Mouse (Mus musculus): ENCODE measurements at regions not wholly inside any gene's neighbourhood (a gene's known extent, or its start where the extent isn't known, plus 50 kb on each side); places are given as distances from the start of the nearest gene placed in this dataset.
A peak's percentile ranks its signal among the peaks of the same experiment; 100 is the strongest.

GRCm38 (mm10) chr8:35237279-35237678 is 528.3 kb upstream of the Gm19410 start:
- DNase-seq (ENCODE audit: low read depth): no peak

- no peak for DNase-seq (ENCODE audit: low read depth)
Observed at GRCm38 (mm10) chr8:35240884-35241283, 524.7 kb upstream of the Gm19410 start.

- DNase-seq (ENCODE audit: low read depth): no peak
Observed at GRCm38 (mm10) chr8:35243555-35243954, 522.0 kb upstream of the Gm19410 start.

DNA sequence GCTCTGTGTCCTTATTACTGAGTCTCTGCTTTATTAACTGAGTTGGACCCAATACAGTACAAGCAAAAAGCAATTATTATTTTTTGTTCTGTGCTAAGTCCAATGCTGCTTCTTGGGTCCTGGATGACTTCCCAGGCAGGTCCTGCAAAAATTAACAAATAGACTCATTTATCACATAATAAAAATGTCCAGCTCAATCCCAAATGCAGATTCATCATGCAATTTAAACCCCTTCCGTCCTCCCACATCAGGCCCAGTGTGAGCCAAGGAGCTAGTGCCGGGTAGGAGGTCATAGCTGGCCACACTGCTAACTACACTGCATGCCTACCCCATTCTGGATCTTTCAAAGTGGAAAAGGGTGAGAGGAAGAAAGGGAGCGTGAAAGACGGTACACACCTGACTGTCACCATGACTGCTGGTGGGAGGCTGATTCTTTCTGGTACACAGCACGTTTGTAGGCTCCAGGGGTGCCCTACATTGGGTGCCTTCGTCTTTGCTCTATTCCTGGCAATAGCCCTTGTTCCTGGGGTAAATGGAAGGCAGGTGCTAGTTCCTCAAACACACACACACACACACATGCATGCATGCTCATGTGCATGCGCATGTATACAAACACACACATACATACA is 515.7 kb upstream of the Gm19410 start:
- DNase-seq (ENCODE audit: low read depth): no peak

DNA sequence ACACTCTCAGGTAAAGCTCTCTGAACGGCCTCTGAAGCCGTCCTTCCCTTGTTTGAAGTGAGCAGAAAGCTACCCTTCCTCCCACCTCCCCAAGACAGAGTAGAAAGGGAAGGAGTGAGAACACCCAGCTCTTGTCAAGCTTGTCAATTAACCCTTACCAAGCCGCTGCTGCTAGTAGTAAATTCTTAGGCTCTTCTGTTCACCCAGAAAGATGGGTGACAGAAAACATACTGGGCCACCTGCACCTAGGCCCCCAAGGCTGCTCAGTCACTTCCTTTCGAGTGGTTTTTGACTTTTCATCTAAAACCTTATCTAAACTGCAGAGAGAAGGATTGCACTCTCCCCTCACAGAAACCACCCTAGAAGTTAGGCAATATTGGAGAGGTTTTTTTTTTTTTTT is 514.9 kb upstream of the Gm19410 start:
- no peak for DNase-seq (ENCODE audit: low read depth)

- no peak for DNase-seq (ENCODE audit: low read depth)
Observed at GRCm38 (mm10) chr8:35253946-35254345, 511.6 kb upstream of the Gm19410 start.

DNA sequence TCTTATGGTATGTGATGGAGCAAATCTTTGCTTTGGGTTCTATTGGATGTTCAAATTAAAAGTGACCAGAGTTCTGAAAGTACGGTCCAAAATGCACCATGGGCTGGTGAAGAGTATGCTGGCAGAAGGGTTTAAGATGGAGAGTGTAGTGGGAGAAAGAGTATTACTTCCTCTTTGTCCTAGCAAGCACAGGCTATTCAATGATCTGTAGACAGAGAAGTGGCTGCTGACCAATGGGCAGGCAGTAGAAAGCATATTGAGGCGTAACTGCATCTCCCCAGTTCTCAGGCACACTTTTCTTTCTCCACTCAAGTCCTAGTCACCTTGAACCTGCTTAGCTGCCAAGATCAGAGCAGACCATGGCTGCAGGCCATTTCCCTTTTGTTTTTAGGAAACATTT is 510.3 kb upstream of the Gm19410 start:
- no peak for DNase-seq (ENCODE audit: low read depth)

GRCm38 (mm10) chr8:35256958-35257357 is 508.6 kb upstream of the Gm19410 start:
- peak; percentile 7 for DNase-seq (ENCODE audit: low read depth)

GRCm38 (mm10) chr8:35268221-35268620 is 497.4 kb upstream of the Gm19410 start:
- DNase-seq (ENCODE audit: low read depth): no peak

GRCm38 (mm10) chr8:35268986-35269385 is 496.6 kb upstream of the Gm19410 start:
- no peak for DNase-seq (ENCODE audit: low read depth)

DNA sequence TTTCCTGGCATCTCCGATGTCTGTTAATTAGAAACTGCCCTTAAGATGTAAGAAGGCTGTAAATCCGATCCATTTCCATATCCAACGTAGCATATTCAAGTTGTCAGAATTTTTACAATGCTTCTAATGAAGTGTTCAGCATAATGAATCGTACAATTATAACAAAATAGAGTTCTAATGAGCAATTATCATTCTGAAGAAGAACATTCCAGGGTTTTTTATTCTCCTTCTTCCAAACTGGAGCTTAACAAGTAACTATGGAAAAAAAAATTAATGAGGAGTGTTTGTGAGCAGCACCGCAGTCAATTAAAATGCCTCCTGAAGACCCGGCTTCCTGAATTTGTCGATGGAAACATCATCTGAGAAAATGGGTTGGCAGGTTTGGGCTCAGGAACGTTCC is 489.6 kb upstream of the Gm19410 start:
- no peak for DNase-seq (ENCODE audit: low read depth)

- no peak for DNase-seq (ENCODE audit: low read depth)
Observed at GRCm38 (mm10) chr8:35276460-35276859, 489.1 kb upstream of the Gm19410 start.

- DNase-seq (ENCODE audit: low read depth): no peak
Observed at GRCm38 (mm10) chr8:35278946-35279345, 486.6 kb upstream of the Gm19410 start.

DNA sequence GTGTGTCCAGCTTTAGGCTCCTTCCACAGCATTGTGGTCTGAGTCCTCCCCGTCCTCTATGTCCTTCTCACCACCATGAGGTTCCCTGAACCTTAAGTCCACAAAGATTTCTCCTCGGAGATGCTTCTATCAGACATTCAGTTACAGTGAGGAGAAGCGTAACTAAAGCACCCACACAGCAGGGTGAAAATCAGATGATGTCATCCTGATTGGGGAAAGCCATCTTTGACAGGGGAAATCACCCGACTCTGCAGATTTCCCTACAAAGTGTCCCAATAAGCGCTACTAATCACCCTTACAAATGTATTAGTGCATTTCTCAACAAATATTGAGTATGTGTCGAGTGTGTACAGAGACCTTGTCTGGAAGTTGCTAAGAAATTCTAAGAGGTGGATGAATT is 484.8 kb upstream of the Gm19410 start:
- DNase-seq (ENCODE audit: low read depth): no peak

GRCm38 (mm10) chr8:35283366-35283765 is 482.2 kb upstream of the Gm19410 start:
- no peak for DNase-seq (ENCODE audit: low read depth)

DNA sequence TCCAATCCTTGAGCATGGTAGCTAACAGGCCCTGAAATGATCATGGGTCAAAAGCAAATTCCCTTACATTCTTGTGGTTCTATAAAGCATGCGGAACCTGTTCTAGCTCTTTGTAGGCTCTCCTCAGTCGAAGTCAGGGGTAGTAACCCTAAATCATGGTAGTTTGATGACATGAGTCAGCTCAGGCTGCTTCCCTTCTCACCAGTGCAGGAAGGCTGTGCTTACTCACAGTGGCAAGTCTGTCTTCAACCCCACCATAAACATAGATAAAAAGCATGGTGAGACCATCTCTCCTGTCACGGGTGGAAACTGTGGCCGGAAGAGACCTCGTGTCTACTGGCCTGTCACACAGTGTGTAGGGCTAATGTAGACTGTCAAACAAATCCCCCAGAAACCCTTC is 476.6 kb upstream of the Gm19410 start:
- no peak for DNase-seq (ENCODE audit: low read depth)

- no peak for DNase-seq (ENCODE audit: low read depth)
Observed at GRCm38 (mm10) chr8:35289967-35290366, 475.6 kb upstream of the Gm19410 start.

DNA sequence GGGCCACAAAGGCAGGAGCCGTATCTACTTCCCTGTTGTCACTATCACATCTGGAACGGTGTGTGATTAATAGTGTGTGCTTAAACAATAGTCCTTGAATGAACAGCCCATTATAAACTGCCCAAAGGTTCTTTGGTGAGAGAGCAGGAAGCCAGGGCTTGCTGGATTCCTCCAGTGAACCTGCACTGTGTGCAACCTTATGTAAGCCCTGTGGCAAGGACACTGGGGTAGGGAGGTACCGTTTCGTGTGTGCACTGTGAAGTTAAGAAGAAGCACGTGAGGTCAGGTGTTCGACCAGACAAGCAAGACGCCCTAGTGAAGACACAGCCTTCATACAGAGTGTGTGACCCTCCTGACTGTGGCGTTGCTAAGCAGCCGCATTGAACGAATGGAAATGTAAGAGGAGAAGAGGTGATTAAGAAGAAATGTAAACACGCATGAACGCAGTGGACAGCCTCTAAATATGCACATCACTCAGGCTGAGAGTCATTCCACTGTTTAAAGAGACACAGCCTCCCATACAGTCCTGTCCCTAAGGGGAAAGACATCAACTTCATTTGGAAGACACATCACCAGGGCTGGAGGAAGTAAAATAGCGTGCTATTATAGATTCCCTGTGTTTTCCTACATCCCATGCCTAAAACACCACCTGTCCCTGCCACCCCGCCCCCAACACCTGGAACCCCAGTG is 472.0 kb upstream of the Gm19410 start:
- no peak for DNase-seq (ENCODE audit: low read depth)

DNA sequence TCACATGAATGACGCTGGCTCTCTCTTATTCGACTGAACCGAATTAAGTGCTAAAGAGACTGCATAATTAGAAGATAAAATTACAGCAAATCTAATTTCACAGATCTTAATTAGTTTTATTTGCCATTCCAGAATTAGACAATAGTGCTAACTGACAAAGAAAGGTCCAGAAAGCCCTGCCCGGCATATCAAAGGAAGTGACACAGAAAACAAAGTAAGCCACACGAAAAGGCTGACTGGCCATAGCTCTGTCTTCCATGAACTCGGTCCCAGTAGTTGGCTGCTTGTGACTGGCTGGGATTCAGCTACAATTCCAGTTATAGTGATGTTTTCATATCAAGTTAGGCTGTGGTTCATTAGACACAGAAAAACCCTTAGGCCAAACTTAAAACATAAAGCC is 468.7 kb upstream of the Gm19410 start:
- DNase-seq (ENCODE audit: low read depth): no peak

GRCm38 (mm10) chr8:35299088-35299487 is 466.5 kb upstream of the Gm19410 start:
- no peak for DNase-seq (ENCODE audit: low read depth)

DNA sequence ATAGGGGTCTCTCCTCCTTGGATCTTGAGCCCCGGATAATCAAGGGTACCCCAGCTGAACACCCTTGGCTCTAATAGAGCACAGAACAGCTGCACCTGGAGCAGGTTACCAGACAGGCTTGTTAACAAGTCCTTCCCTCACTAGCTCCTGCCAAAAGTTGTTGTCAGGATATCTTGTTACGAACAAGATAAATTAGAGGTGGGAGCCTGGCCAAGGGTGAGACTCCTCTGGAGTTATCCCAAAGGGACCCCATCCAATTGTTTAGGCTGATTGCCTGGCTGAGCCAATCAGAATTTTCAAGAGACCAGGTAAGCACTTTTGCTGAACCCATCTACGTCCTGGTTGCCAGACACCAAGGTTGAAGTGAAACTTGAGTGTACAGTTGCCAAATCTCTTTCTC is 465.2 kb upstream of the Gm19410 start:
- no peak for DNase-seq (ENCODE audit: low read depth)

DNA sequence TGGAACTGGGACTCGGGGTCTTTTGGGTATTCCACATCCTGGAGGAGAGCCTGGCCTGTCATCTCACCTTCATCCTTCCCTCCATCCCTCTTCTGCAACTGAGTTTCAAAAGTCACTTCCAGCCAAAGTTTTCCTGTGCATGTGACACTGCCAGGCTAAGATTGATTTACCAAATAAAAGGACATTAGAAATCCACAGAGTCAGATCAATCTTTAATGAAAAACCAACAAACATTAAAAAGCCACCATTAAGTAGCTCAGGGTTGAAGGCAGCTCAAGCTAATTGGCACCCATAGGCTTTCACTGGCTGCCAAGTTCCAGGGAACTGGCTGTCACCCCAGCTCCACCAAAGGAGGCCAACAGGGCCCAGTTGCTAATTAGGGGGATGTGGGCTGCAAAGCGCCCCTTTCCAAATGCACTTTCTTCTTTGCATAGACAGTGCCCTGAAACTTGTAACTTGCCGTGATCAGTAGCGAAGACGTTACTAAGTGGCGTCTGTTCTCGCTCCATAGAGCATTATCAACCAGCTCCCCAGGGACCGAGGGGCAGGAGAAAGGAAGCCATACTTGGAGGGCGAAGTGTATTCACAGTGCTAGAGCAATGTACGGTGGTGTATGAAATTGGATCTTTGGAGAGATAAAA is 464.6 kb upstream of the Gm19410 start:
- no peak for DNase-seq (ENCODE audit: low read depth)

GRCm38 (mm10) chr8:35302856-35303255 is 462.7 kb upstream of the Gm19410 start:
- no peak for DNase-seq (ENCODE audit: low read depth)

Measured in induced T-regulatory cell, adult 2 months (primary cell).